Mouse (Mus musculus) limb, embryonic 15.5 days (tissue): ENCODE data around the gene Ccdc12. TPM values are rescaled to one million over a fixed set of nuclear protein-coding genes. Genes with fewer than 3 reads are reported as not detected.

ENCODE experiments used
- ATAC-seq: fragments of 200-750 bp; cut with Nextera tagmentation; 2 replicates; pipeline ENCODE4 v1.8.0; 2017; ENCODE audit warnings: low read depth, moderate TSS enrichment; ENCODE audit not compliant: insufficient number of reproducible peaks, low FRiP score, low TSS enrichment
- H3K27ac ChIP-seq: fragments of 300-500 bp; sonication (generic); 2 replicates; pipeline ENCODE4 v1.5.1; 2015; ENCODE audit warnings: moderate library complexity, mild to moderate bottlenecking, inconsistent platforms
- H3K27me3 ChIP-seq: fragments of 300-500 bp; sonication (generic); 2 replicates; pipeline ENCODE4 v1.6.1; 2015; ENCODE audit warnings: inconsistent platforms
- H3K36me3 ChIP-seq: fragments of 300-500 bp; sonication (generic); 2 replicates; pipeline ENCODE4 v1.6.1; 2015; ENCODE audit warnings: inconsistent platforms
- H3K4me1 ChIP-seq: fragments of 300-500 bp; sonication (generic); 2 replicates; pipeline ENCODE4 v1.6.1; 2015; ENCODE audit warnings: inconsistent platforms
- H3K4me2 ChIP-seq: fragments of 300-500 bp; sonication (generic); 2 replicates; pipeline ENCODE4 v1.6.1; 2015; ENCODE audit warnings: mild to moderate bottlenecking, inconsistent platforms
- H3K4me3 ChIP-seq: fragments of 300-500 bp; sonication (generic); 2 replicates; pipeline ENCODE4 v1.5.1; 2015; ENCODE audit warnings: mild to moderate bottlenecking, inconsistent platforms
- H3K9ac ChIP-seq: fragments of 300-500 bp; sonication (generic); 2 replicates; pipeline ENCODE4 v1.6.1; 2015; ENCODE audit warnings: inconsistent platforms
- H3K9me3 ChIP-seq: fragments of 300-500 bp; sonication (generic); 2 replicates; pipeline ENCODE4 v1.6.1; 2016; ENCODE audit warnings: inconsistent platforms
- WGBS: fragments of 180-500 bp; shearing (Covaris S2); methylation state at CpG from one replicate; pipeline ENCODE4 v1.1.7; 2015; 5-methylcytosine and 5-hydroxymethylcytosine counted together
- polyA plus RNA-seq: library from polyadenylated mRNA; unstranded; fragments of >200 nt; fragmentation: Nextera tagmentation; extraction: Ambion mirVana; gene quantifications from 2 replicates; pipeline ENCODE4 v1.2.1, GENCODE M21; 2015

The Ccdc12 gene
- polyA plus RNA-seq, 1 experiment from 2014 or later = 116 TPM

GRCm38 (mm10) chr9:110716775-110717174 lies 60.5 kb downstream of the Ccdc12 start:
- Histone ChIP-seq H3K36me3 (peaks cover 22% of the 10 kb centered on the region), H3K27ac (peak overlapping the region; percentile 64; the same call in 1 of the 2 replicates), H3K4me3 (no peak overlapping the region), H3K9me3 (no peaks in the 10 kb centered on the region), H3K4me1 (peaks cover 24% of the 10 kb centered on the region), H3K27me3 (no peaks in the 10 kb centered on the region), H3K9ac (no peak overlapping the region), H3K4me2 (no peak overlapping the region)
- ATAC-seq = peak; percentile 15; the same call in 1 of the 2 replicates
- WGBS = 32% methylated on average over 4 of the region's 4 CpGs

GRCm38 (mm10) chr9:110718071-110718470 lies 61.8 kb downstream of the Ccdc12 start:
- Histone ChIP-seq H3K4me1 (peaks cover 24% of the 10 kb centered on the region), H3K36me3 (peaks cover 23% of the 10 kb centered on the region), H3K9ac (no peak overlapping the region), H3K9me3 (no peaks in the 10 kb centered on the region), H3K4me3 (no peak overlapping the region), H3K27me3 (no peaks in the 10 kb centered on the region), H3K4me2 (no peak overlapping the region), H3K27ac (peak overlapping the region; percentile 64)
- no peak for ATAC-seq
- 56% methylated on average over 6 of the region's 6 CpGs for WGBS

GRCm38 (mm10) chr9:110718810-110719209 lies 62.5 kb downstream of the Ccdc12 start:
- no peak for ATAC-seq
- Histone ChIP-seq H3K4me2 (no peak overlapping the region), H3K4me3 (no peak overlapping the region), H3K4me1 (peaks cover 24% of the 10 kb centered on the region), H3K27me3 (no peaks in the 10 kb centered on the region), H3K9ac (no peak overlapping the region), H3K9me3 (no peaks in the 10 kb centered on the region), H3K27ac (no peak overlapping the region), H3K36me3 (peaks cover 28% of the 10 kb centered on the region)
- 78% methylated on average over 3 of the region's 3 CpGs for WGBS

- H3K27ac ChIP-seq = peak overlapping the region; percentile 30; the same call in 1 of the 2 replicates
- no peak for ATAC-seq
- H3K27me3 ChIP-seq = no peaks in the 10 kb centered on the region
- H3K36me3 ChIP-seq = peaks cover 32% of the 10 kb centered on the region
- H3K9ac ChIP-seq = no peak overlapping the region
- WGBS = 48% methylated on average over 5 of the region's 5 CpGs
- no peaks in the 10 kb centered on the region for H3K9me3 ChIP-seq
- peaks cover 27% of the 10 kb centered on the region for H3K4me1 ChIP-seq
- no peak overlapping the region for H3K4me2 ChIP-seq
- no peak overlapping the region for H3K4me3 ChIP-seq
Measured at GRCm38 (mm10) chr9:110719977-110720376, 63.7 kb downstream of the Ccdc12 start.

- H3K4me1 ChIP-seq = peaks cover 45% of the 10 kb centered on the region
- 90% methylated on average over 10 of the region's 10 CpGs for WGBS
- H3K9ac ChIP-seq = no peak overlapping the region
- H3K9me3 ChIP-seq = no peaks in the 10 kb centered on the region
- peaks cover 8% of the 10 kb centered on the region for H3K27me3 ChIP-seq
- no peak for ATAC-seq
- peak overlapping the region; percentile 22; the same call in 1 of the 2 replicates for H3K27ac ChIP-seq
- H3K36me3 ChIP-seq = peaks cover 50% of the 10 kb centered on the region
- H3K4me2 ChIP-seq = no peak overlapping the region
- no peak overlapping the region for H3K4me3 ChIP-seq
Measured at GRCm38 (mm10) chr9:110722060-110722459, 65.8 kb downstream of the Ccdc12 start.

GRCm38 (mm10) chr9:110725721-110726135 lies 69.4 kb downstream of the Ccdc12 start:
- Histone ChIP-seq H3K27me3 (peaks cover 25% of the 10 kb centered on the region), H3K36me3 (peaks cover 71% of the 10 kb centered on the region), H3K9ac (no peak overlapping the region), H3K4me2 (no peak overlapping the region), H3K4me3 (no peak overlapping the region), H3K9me3 (no peaks in the 10 kb centered on the region), H3K4me1 (peaks cover 53% of the 10 kb centered on the region), H3K27ac (no peak overlapping the region)
- 6% methylated on average over 9 of the region's 9 CpGs for WGBS
- ATAC-seq = peak; percentile 46; the same call in 1 of the 2 replicates

GRCm38 (mm10) chr9:110726867-110727266 lies 70.6 kb downstream of the Ccdc12 start:
- Histone ChIP-seq H3K9ac (no peak overlapping the region), H3K9me3 (no peaks in the 10 kb centered on the region), H3K4me1 (peaks cover 64% of the 10 kb centered on the region), H3K4me3 (no peak overlapping the region), H3K27ac (no peak overlapping the region), H3K4me2 (peak overlapping the region; percentile 20; the same call in 1 of the 2 replicates), H3K36me3 (peaks cover 63% of the 10 kb centered on the region), H3K27me3 (peaks cover 25% of the 10 kb centered on the region)
- WGBS = 25% methylated on average over 31 of the region's 33 CpGs
- no peak for ATAC-seq

- peaks cover 92% of the 10 kb centered on the region for H3K4me1 ChIP-seq
Measured at GRCm38 (mm10) chr9:110729841-110730240, 73.5 kb downstream of the Ccdc12 start.

GRCm38 (mm10) chr9:110731859-110732258 lies 75.6 kb downstream of the Ccdc12 start:
- Histone ChIP-seq H3K4me2 (peak overlapping the region; percentile 58; the same call in 1 of the 2 replicates), H3K27ac (0 out of 2 replicates have a peak overlapping the region, but pooled peaks have one; percentile 51), H3K27me3 (peaks cover 20% of the 10 kb centered on the region), H3K9ac (no peak overlapping the region), H3K9me3 (no peaks in the 10 kb centered on the region), H3K4me1 (peaks cover 92% of the 10 kb centered on the region), H3K36me3 (peaks cover 24% of the 10 kb centered on the region), H3K4me3 (peak overlapping the region; percentile 33; the same call in 1 of the 2 replicates)
- ATAC-seq = no peak
- 57% methylated on average over 4 of the region's 4 CpGs for WGBS

More at GRCm38 (mm10) chr9:110729841-110730240, 73.5 kb downstream of the Ccdc12 start:
- no peak for ATAC-seq
- Histone ChIP-seq H3K36me3 (peaks cover 40% of the 10 kb centered on the region), H3K9me3 (no peaks in the 10 kb centered on the region), H3K27ac (no peak overlapping the region), H3K4me3 (no peak overlapping the region), H3K27me3 (peaks cover 25% of the 10 kb centered on the region), H3K4me2 (no peak overlapping the region), H3K9ac (no peak overlapping the region)
- WGBS = 15% methylated on average over 8 of the region's 8 CpGs

GRCm38 (mm10) chr9:110732623-110733022 lies 76.3 kb downstream of the Ccdc12 start:
- Histone ChIP-seq H3K9ac (no peak overlapping the region), H3K27me3 (peaks cover 13% of the 10 kb centered on the region)

GRCm38 (mm10) chr9:110733102-110733501 lies 76.8 kb downstream of the Ccdc12 start:
- no peak for ATAC-seq
- 7% methylated on average over 8 of the region's 8 CpGs for WGBS
- Histone ChIP-seq H3K4me2 (peak overlapping the region; percentile 58), H3K36me3 (0 out of 2 replicates have a peak, but pooled peaks cover 12% of the 10 kb centered on the region), H3K27me3 (peaks cover 11% of the 10 kb centered on the region; the same call in 1 of the 2 replicates), H3K4me1 (peaks cover 91% of the 10 kb centered on the region), H3K27ac (peak overlapping the region; percentile 80), H3K9me3 (no peaks in the 10 kb centered on the region), H3K4me3 (peak overlapping the region; percentile 33), H3K9ac (no peak overlapping the region)

More at GRCm38 (mm10) chr9:110732623-110733022, 76.3 kb downstream of the Ccdc12 start:
- peak; percentile 86 for ATAC-seq
- H3K36me3 ChIP-seq = peaks cover 17% of the 10 kb centered on the region; the same call in 1 of the 2 replicates
- H3K9me3 ChIP-seq = no peaks in the 10 kb centered on the region
- H3K27ac ChIP-seq = peak overlapping the region; percentile 80
- under 1% methylated on average over 26 of the region's 26 CpGs for WGBS
- peak overlapping the region; percentile 33 for H3K4me3 ChIP-seq
- peaks cover 93% of the 10 kb centered on the region for H3K4me1 ChIP-seq
- H3K4me2 ChIP-seq = peak overlapping the region; percentile 58

GRCm38 (mm10) chr9:110734154-110734553 lies 77.9 kb downstream of the Ccdc12 start:
- no peak for ATAC-seq
- 75% methylated on average over 7 of the region's 7 CpGs for WGBS
- Histone ChIP-seq H3K9ac (no peak overlapping the region), H3K27me3 (peaks cover 4% of the 10 kb centered on the region; the same call in 1 of the 2 replicates), H3K4me1 (peaks cover 88% of the 10 kb centered on the region), H3K9me3 (no peaks in the 10 kb centered on the region), H3K4me2 (no peak overlapping the region), H3K27ac (no peak overlapping the region), H3K4me3 (no peak overlapping the region), H3K36me3 (0 out of 2 replicates have a peak, but pooled peaks cover 4% of the 10 kb centered on the region)
